Mouse (Mus musculus): ENCODE results near the gene Taok1.

The Taok1 gene

GRCm38 (mm10) chr11:77508068-77509021 lies 99.3 kb downstream of the Taok1 start:
- peak; percentile 72 to 77 for DNase-seq (ENCODE audit: low spot score in 2 of 2)

- peak in 1 of 2 experiments; percentile 22 for DNase-seq (ENCODE audit: low spot score in 2 of 2)
Measured at GRCm38 (mm10) chr11:77507426-77507825, 100.2 kb downstream of the Taok1 start.

DNA sequence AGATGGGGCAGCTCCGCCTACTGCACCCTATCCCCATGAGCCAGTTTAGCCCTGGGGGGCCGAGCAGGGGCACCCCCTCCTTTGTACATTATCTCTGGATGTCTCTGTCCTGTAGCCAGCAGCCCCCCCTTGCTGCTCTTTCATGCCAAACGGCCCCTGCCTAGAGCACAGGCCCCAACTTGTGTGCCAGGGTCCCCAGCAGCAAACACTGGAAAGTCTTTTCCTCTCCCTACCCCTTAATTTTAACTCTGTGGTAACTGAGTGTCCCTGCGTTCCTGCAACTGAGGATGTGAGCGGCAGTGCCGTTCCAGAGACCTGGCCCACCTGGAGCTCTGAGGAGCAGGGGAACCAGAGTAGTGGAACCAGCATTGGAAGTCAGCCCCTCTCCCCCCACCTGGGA lies 100.7 kb downstream of the Taok1 start:
- no peak for DNase-seq (ENCODE audit: low spot score in 2 of 2)

DNA sequence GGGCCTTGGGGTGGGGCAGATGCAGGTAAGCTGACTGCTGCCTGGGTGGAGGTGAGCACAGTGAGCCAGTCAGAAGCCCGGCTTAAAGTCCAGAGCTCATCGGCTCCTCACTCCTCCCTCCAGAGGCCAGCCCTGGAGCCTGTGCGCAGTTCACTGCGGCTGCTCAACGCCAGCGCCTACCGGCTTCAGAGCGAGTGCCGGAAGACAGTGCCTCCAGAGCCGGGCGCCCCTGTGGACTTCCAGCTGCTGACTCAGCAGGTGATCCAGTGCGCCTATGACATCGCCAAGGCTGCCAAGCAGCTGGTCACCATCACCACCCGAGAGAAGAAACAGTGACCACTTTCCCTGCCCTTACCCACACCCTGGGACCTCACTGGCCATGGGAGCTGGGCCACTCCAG lies 101.3 kb downstream of the Taok1 start:
- no peak for DNase-seq (ENCODE audit: low spot score in 2 of 2)

DNA sequence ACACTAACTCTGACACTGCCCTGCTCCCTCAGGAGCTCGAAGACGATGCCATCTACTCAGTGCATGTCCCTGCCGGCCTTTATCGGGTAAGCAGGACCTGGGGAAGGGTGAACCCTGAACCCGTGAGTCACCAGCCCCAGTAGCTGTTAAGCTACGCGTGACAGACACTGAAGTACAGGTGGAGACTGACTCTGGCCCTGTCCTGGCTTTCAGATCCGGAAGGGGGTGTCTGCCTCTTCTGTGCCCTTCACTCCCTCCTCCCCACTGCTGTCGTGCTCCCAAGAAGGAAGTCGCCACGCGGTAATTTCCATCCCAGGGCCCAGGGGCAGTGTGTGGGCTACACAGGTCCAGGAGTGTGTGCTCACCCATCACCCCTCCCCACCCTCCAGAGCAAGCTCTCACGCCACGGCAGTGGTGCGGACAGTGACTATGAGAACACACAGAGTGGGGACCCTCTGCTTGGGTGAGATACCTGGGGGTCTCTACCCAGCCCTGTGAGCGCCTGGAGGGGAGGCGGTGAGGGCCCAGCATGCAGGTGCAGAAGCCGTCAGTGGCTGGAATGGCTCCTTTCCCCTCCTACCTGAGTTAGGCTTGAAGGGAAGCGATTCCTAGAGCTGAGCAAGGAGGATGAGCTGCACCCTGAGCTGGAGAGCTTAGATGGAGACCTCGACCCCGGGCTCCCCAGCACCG lies 102.2 kb downstream of the Taok1 start:
- no peak for DNase-seq (ENCODE audit: low spot score in 2 of 2)

GRCm38 (mm10) chr11:77504377-77504776 lies 103.2 kb downstream of the Taok1 start:
- no peak for DNase-seq (ENCODE audit: low spot score in 2 of 2)

- DNase-seq (ENCODE audit: low spot score in 2 of 2), result peak in 1 of 2 experiments; percentile 13
Measured at GRCm38 (mm10) chr11:77503511-77503910, 104.1 kb downstream of the Taok1 start.

GRCm38 (mm10) chr11:77502481-77502880 lies 105.1 kb downstream of the Taok1 start:
- DNase-seq (ENCODE audit: low spot score in 2 of 2), result no peak

- DNase-seq (ENCODE audit: low spot score in 2 of 2), result no peak
Measured at GRCm38 (mm10) chr11:77501971-77502370, 105.6 kb downstream of the Taok1 start.

DNA sequence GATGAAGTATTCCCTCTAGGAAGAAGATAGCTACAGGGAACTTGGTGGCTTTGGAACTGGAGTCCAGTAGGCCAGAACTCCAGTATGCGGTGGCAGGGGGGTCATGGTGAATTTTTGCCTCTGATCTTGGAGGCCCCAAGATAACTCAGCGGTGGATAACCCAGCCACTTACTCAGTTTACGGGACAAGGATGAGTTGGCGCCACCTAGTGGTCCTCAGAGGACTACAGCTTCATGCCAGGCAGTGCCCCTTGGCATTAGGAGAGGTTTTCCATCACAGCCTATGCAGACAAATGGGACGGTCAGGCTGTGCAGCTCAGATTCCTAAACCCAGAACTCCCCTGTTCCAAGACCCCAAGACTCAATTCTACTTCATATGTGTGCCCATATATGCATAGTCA lies 106.2 kb downstream of the Taok1 start:
- DNase-seq (ENCODE audit: low spot score in 2 of 2), result peak; percentile 65 to 66

- DNase-seq (ENCODE audit: low spot score in 2 of 2), result peak in 1 of 2 experiments; percentile 42
Measured at GRCm38 (mm10) chr11:77500361-77501325, 107.0 kb downstream of the Taok1 start.

GRCm38 (mm10) chr11:77499354-77499753 lies 108.3 kb downstream of the Taok1 start:
- DNase-seq (ENCODE audit: low spot score in 2 of 2), result peak in 1 of 2 experiments; percentile 18

GRCm38 (mm10) chr11:77498261-77499139 lies 109.1 kb downstream of the Taok1 start:
- no peak for DNase-seq (ENCODE audit: low spot score in 2 of 2)

DNA sequence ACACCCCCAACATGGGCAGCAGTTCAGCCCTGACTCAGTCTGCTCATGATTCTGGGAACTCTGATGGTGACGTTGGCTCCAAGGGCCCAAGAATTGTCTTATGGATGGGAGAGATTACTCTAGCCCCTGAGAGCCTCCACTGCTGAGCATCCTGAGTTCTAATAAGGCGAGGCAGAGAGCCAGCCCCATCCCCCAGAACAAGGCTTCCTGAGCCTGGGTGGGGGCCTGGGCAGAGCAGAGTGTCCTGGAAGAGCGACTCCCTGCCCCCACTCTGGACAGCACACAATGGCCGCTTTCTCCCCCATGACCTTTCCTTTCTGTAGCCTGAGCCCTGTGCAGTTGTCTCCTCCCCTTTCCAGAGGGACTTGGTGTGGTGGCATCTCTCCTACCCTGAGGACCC lies 109.8 kb downstream of the Taok1 start:
- DNase-seq (ENCODE audit: low spot score in 2 of 2), result peak in 1 of 2 experiments; percentile 8

- peak in 1 of 2 experiments; percentile 36 for DNase-seq (ENCODE audit: low spot score in 2 of 2)
Measured at GRCm38 (mm10) chr11:77497341-77497756, 110.3 kb downstream of the Taok1 start.

DNA sequence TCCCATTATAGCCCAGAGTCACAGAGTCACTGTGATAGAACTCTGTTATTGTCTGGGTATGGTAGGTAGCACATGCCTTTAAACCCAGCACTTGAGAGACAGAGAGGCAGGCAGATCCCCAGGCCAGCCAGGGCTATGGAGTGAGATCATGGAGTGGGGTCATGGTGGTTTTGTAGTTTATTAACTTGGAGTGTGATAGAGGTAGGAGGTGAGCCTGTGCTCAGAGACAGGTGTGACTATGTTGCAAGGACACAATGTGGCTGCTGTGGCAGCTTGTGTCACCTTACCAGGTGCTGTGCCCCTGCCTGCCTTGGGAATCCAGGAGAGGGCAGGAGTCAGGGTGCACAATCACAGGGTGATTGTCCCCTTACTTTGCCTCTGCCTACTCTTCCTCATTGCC lies 112.1 kb downstream of the Taok1 start:
- DNase-seq (ENCODE audit: low spot score in 2 of 2), result no peak

GRCm38 (mm10) chr11:77494782-77495181 lies 112.8 kb downstream of the Taok1 start:
- no peak for DNase-seq (ENCODE audit: low spot score in 2 of 2)

- no peak for DNase-seq (ENCODE audit: low spot score in 2 of 2)
Measured at GRCm38 (mm10) chr11:77494344-77494676, 113.3 kb downstream of the Taok1 start.

DNA sequence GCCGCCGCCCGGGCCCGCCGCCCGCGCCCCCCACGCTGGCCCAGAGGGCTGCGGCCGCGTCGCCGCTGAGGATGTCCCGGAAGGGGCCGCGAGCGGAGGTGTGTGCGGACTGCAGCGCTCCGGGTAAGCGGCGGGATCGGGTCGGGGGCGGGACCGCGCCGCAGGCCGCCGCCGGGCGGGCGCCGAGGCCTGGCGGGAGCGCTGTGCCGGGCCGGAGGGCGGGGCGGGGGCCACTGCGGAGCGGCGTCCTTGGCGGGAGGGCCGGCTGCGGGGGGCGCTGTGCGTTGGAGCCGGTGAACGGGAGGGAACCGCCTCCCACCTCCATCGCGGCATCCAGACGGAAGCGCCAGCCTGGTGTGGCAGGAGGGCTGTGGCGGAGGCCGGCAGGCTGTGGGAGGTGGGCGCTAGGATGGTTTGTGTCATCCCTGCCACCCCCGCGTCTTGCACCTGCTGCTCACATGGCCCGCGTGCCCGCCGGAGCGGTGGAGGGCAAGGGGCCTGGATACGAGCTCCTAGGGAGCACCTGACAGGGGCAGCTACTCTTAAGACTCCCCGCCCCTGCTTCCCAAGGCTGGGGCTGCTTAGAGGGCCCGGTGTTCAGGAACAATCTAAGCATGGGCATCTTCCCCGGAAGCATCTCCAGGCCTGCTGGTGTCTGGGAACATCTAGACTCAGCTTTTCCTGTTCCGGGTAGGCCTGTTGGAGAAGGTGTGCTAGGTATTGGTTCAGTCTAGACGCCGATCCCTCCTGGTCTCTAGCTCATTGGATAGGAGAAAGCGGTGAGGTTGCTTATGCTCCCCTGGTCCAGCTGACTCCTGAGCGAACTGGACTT lies 113.9 kb downstream of the Taok1 start, which contains the start of gene Git1:
Gene Git1 (plus strand): TSS at position 51 of the 832 bp plus-strand sequence.
- peak; percentile 46 to 59 for DNase-seq (ENCODE audit: low spot score in 2 of 2)

DNA sequence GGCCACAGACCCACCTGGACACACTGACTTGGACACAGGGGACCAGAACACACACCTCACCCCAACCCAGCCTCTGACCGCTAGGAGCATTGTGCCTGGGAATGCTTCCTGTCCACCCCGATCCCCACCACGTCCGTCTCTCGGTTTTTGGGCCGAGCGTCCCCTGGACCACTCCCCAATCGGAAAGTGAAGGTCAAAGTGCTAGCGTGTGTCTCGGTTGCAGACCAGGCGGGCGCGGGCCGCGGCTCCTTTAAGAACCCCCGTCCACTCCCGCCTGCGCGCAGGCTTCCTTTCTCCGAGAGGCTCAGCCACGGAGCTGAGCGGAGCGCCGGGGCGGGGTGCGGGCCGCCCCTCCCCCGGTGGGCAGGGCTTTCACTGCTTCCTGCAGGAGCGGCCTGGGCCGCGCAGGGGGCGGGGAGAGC lies 114.7 kb downstream of the Taok1 start:
- peak; percentile 84 to 90 for DNase-seq (ENCODE audit: low spot score in 2 of 2)

Measured in frontal cortex, postnatal 14 days (tissue).